Mouse (Mus musculus): ENCODE measurements at regions not wholly inside any gene's neighbourhood (a gene's known extent, or its start where the extent isn't known, plus 50 kb on each side); places are given as distances from the start of the nearest gene placed in this dataset.
"Not testable (repeated sequence)": the region's sequence is repeated elsewhere in the genome, so short reads cannot be mapped to it uniquely, and the experiment has no call there.

DNA sequence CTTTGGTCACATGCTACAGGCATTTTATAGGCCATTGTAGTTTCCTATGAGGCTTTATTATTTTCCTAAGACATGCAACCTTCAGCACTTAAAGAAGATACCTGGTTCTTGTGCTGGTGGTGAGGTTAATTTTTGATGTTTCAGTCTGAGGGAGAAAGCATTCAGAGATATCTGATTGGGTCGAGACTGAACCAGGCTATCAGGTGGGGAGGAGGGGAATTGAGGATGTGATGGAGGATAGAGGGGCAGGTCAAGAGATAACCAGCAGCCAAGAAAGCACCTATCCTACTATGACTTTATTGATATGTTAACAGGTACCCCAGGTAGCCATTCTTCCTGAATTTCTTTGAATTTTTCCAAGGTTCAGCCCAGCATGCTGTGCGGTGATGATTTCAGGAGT is 74.1 kb upstream of the Zfp988 start:
- DNase-seq, result not testable (repeated sequence)
- intact Hi-C loops (cut with DNase I), result loop anchor here (10.0 kb wide), 1 partner anchor 737 kb away; no protein-coding TSS in a partner anchor

DNA sequence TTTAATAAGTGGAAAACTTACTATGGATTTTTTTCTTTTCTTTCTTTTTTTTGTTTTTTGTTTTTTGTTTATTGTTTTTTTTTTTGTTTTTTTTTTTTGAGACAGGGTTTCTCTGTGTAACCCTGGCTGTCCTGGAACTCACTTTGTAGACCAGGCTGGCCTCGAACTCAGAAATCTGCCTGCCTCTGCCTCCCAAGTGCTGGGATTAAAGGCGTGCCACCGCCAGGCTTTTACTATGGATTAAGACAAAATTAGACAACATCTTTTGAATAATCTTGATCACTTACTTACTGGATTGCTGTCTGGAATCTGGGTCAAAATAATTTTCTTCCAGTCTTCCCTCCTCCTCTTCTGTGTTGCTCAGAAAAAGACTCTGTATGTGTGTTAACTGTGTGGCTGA is 73.7 kb upstream of the Zfp988 start:
- intact Hi-C loops (cut with DNase I), result loop anchor here (10.0 kb wide), 1 partner anchor 737 kb away; no protein-coding TSS in a partner anchor

DNA sequence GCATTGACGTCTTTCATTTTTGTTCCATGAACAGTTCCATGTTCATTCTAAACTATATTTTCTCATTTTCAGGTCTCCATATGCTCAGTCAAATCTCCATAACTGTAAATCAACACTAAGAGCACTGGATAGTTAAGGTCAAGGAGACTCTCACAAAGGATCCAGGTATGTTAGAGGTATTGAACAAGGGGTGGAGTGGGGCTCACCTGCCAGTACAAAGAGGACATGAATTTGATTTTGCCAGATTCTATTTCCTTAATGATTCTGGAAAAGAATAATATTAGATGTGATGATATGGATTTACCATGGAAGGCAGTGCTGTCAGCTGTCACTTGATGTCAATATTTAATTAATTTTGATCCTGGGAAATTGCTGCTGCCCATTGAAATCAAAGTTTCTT is 73.2 kb upstream of the Zfp988 start:
- intact Hi-C loops (cut with DNase I), result loop anchor here (10.0 kb wide), 1 partner anchor 737 kb away; no protein-coding TSS in a partner anchor
- not testable (repeated sequence) for DNase-seq

More for the DNA sequence above, 73.7 kb upstream of the Zfp988 start:
- DNase-seq, result not testable (repeated sequence)

DNA sequence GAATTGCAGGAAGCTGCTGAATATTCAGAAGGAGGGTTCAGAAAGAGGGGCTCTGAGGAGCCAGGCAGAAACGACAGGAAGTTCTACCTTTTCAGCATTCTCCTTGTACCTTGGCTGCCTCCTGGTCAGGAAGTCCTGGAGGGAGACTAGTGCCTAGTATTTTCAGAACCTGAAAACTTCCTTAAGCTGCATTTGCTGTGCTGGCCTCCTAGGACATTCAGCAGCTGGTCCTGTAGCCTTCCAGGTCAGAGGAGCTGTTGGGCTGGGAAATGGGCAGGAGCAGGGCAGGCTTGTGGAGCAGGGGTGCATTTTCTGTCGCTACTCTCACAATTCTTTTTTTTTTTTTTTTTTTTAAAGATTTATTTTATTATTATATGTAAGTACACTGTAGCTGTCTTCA is 71.2 kb upstream of the Zfp988 start:
- DNase-seq, result not testable (repeated sequence)
- intact Hi-C loops (cut with DNase I), result loop anchor here (10.0 kb wide), 1 partner anchor 739 kb away; no protein-coding TSS in a partner anchor

DNA sequence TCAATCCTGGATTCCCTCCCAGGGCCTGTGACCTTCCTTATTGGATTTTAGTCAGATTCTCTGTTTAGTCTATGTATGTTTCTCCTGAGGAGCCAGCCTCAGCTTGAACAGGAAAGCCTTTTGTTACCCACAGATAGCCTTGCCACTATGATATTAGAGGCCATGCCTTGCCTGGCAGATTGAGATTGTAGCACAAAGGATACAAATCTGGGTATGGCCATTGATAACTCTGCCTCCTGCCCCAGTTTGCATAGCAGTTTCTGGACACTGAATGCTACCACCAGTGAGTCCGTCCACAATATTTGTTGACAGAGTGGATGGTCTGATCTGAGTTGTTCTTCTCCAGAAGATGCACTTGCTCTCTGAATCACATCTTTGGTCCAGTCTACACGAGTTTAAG is 70.0 kb upstream of the Zfp988 start:
- intact Hi-C loops (cut with DNase I), result loop anchor here (10.0 kb wide), 1 partner anchor 741 kb away; no protein-coding TSS in a partner anchor
- DNase-seq, result not testable (repeated sequence)

DNA sequence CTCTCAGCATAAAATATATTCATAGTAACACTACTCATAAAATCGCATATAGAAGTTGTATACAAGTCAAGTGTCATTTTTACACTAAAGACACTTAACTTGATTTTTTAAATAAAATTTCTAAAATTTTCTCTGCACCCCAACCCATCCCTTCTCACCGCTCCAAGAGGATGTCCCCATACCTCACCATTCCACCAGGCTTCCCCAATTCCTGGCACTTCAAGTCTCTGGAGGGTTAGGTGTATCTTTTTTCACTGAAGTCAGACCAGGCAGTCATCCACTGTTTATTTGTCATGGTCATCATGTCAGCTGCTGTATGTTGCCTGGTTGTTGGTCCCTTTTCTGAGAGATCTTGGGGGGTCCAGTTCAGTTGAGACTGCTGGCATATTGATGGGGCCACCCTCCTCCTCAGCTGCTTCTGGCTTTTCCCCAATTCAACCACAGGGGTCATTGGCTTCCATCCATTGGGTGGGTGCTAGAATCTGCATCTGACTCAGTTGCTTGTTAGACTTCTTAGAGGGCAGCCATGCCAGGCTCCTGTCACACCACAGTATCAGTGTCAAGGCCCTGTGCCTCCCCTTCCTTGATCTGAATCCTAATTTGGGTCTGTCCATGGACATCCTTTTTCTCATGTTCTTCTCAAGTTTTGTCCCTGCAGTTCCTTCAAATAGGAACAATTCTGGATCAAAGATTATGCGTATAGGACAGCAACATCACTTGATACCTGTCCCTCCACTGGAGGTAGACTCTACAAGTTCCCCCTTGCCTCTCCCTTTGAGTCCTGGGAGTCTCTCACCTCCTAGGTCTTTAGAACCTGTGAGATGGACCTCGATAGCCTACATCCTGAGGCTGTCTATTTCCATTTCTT is 63.9 kb upstream of the Zfp988 start:
- DNase-seq; intact Hi-C loops (cut with DNase I): not testable (repeated sequence)

DNA sequence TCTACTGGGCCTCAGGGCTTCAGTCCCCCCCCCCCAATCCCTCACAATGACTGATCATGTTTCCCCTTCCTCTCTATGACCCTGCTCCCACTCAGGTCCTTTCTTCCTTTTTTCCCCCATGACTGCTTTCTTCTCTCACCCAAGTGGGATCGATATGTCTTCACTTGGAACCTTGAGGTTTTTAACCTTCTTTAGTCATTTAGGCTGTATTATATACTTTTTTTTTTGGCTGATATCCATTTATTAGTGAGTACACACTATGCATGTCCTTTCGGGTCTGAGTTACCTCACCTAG is 63.3 kb upstream of the Zfp988 start:
- no peak for DNase-seq
- intact Hi-C loops (cut with DNase I), result no loop called here

DNA sequence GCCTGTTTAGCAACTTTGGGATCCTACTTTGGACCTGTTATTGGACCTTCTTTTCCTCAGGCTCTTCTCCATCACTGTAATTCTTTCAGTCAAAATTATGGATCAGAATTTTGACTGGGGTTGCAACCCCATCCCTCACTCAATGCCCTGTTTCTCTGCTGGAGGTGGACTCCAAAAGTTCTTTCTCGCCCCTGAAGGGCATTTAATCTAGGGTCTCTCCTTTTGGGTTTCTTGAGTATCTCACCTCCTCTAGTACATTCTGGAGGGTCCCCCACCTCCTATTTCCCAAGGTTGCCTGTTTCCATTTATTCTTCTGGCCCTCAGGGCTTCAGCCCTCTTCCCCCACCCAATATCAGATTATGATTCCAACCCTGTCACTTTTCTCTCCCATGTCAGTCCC is 56.9 kb upstream of the Zfp988 start:
- intact Hi-C loops (cut with DNase I); DNase-seq: not testable (repeated sequence)
